Mouse (Mus musculus) kidney, postnatal 4 days (tissue): ENCODE data around the gene Scgb2b24.

Source experiments
- DNase-seq, 2 experiments: peaks; one replicate each; pipeline ENCODE4 v3.0.0; 2021; ENCODE audit warnings: mixed read lengths in 2 of 2

The Scgb2b24 gene

GRCm38 (mm10) chr7:33739212-33739611, at the start of gene Scgb2b24:
Scgb2b24 (minus strand) TSS chr7:33739312.
- DNase-seq: no peak

- DNase-seq: no peak
These were observed 4.4 kb upstream of the Scgb2b24 start, which contains the start of gene Scgb1b24 for GRCm38 (mm10) chr7:33743499-33743898. Scgb1b24 (plus strand) TSS chr7:33743799.

- DNase-seq: no peak
These were observed 49.2 kb downstream of the Scgb2b24 start for GRCm38 (mm10) chr7:33689864-33690263.
